Mouse (Mus musculus): ENCODE data around the gene Casc3. TPM values are rescaled to one million over a fixed set of nuclear protein-coding genes. Genes with fewer than 3 reads are reported as not detected.

Gene Casc3
- polyA plus RNA-seq, 1 experiment from 2014 or later: 44.9 TPM

DNA sequence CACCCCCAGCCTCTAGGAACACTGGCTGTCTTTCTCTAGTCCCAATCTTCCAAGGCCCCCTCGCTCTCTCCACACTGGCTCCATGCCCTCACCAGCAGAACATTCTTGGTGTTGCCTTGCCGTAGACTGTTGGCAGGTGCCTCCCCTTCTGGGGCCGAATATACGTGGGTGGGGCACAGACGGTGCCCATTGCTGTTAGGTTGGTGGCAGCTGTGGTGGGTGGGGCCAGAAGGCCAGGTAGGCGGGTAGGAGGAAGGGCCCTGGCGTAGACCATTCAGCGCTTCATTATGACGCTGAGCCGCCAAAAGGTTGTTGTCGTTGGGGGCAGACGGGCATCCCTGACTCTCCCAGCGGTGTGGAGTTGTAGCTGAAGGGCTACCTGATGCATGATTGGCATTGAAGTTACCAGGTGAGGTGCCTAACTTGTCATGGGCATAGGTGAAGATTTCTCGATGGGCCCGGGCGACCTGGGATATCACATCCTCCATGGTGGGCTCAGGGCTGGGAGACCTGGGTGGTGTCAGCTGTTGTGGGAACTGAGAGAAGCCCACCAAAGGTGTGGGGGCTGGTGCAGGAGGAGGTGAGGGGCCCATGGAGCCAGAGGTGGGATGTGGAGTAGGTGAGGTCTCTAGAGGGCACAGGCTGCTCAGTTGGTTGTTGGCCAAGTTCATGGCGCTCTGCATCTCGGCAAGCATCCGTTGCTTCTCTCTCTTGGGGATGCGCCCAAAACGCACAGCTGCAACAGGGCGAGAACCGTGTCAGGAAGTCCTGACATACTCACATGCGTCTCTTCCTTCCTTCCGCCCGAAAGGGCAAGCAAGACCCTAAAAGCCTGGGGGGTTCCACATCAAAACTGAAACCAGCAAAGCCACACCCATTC is 34.4 kb upstream of the Casc3 start:
- H3K4me1 ChIP-seq (ENCODE audit: control insufficient read depth, insufficient read depth, low read length): peaks cover 33% of the 10 kb centered on the region
- 96% methylated on average over 26 of the region's 26 CpGs for WGBS
- DNase-seq (ENCODE audit: low spot score) (no peak), ATAC-seq (ENCODE audit: insufficient number of reproducible peaks, low FRiP score, low TSS enrichment, low read depth) (no peak)
- H3K4me2 ChIP-seq (ENCODE audit: low read depth, severe bottlenecking): no peak overlapping the region
- H3K27ac ChIP-seq (replicated peaks; ENCODE audit: low read depth, low read length): no peak overlapping the region
- no peak overlapping the region for H3K9ac ChIP-seq (ENCODE audit: low read length)
- H3K36me3 ChIP-seq (ENCODE audit: control insufficient read depth, insufficient read depth, low read length): peaks cover 6% of the 10 kb centered on the region
- H3K27me3 ChIP-seq (ENCODE audit: control insufficient read depth, insufficient read depth, low read length): no peaks in the 10 kb centered on the region
- H3K4me3 ChIP-seq (ENCODE audit: low read depth, low read length): no peak overlapping the region
- H3K9me3 ChIP-seq (ENCODE audit: control insufficient read depth, low read length): no peaks in the 10 kb centered on the region

DNA sequence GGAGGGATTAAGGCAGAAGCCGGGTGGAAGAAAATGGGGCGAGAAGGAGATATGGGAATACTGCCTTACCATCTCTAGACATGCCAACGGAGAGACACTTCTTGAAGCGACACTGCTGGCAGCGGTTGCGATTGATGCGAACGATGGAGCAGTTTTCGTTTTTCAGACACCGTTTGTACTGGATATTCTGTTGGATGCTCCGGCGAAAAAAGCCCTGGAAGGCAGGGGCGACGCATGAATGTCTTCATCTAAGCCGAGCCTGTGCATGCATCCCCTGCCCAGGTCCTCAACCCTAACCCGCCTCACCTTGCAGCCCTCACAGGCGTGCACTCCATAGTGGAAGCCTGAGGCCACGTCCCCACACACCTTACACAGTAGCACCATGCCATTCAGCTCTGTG is 33.6 kb upstream of the Casc3 start:
- 93% methylated on average over 18 of the region's 18 CpGs for WGBS
- no peaks in the 10 kb centered on the region for H3K9me3 ChIP-seq (ENCODE audit: control insufficient read depth, low read length)
- H3K4me3 ChIP-seq (ENCODE audit: low read depth, low read length): no peak overlapping the region
- peaks cover 37% of the 10 kb centered on the region for H3K4me1 ChIP-seq (ENCODE audit: control insufficient read depth, insufficient read depth, low read length)
- no peak for ATAC-seq (ENCODE audit: insufficient number of reproducible peaks, low FRiP score, low TSS enrichment, low read depth)
- no peak for DNase-seq (ENCODE audit: low spot score)
- no peak overlapping the region for H3K27ac ChIP-seq (replicated peaks; ENCODE audit: low read depth, low read length)
- H3K4me2 ChIP-seq (ENCODE audit: low read depth, severe bottlenecking): no peak overlapping the region
- no peak overlapping the region for H3K9ac ChIP-seq (ENCODE audit: low read length)
- peaks cover 5% of the 10 kb centered on the region for H3K36me3 ChIP-seq (ENCODE audit: control insufficient read depth, insufficient read depth, low read length)
- no peaks in the 10 kb centered on the region for H3K27me3 ChIP-seq (ENCODE audit: control insufficient read depth, insufficient read depth, low read length)

DNA sequence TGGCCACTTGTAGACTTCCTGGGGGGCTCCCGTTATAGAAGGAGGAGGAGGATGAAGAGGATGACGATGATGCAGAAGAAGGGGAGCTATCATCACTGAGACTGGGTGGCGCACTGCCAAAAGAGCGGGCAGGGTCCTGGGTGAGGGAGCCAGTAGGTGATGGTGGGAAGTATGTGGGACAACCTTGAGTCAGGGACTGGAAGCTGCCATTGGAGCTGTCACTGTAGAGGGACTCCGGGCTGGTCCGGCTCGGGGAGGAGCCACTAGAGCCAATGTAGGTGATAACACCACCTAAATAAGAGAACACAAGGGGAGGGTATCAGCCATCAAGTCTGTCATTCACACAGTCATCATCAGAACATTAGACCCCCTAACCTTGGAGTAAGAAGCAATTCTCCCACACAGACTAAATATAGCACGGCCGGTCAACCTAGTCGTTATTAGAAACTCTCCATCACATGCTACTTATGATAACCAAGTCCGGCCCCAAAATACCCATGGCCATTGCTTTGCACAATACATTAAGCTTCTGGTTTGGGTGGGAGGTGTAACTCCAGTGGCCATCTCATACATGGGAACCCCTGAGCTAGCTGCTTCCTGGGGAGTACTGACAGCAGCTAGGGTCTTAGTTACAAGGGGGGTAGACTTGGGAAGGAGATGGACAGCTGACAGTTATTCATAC is 32.7 kb upstream of the Casc3 start:
- H3K4me3 ChIP-seq (ENCODE audit: low read depth, low read length): no peak overlapping the region
- H3K4me2 ChIP-seq (ENCODE audit: low read depth, severe bottlenecking): no peak overlapping the region
- H3K4me1 ChIP-seq (ENCODE audit: control insufficient read depth, insufficient read depth, low read length): peaks cover 42% of the 10 kb centered on the region
- DNase-seq (ENCODE audit: low spot score): no peak
- no peak overlapping the region for H3K9ac ChIP-seq (ENCODE audit: low read length)
- ATAC-seq (ENCODE audit: insufficient number of reproducible peaks, low FRiP score, low TSS enrichment, low read depth): no peak
- no peaks in the 10 kb centered on the region for H3K9me3 ChIP-seq (ENCODE audit: control insufficient read depth, low read length)
- no peaks in the 10 kb centered on the region for H3K27me3 ChIP-seq (ENCODE audit: control insufficient read depth, insufficient read depth, low read length)
- 92% methylated on average over 11 of the region's 11 CpGs for WGBS
- no peak overlapping the region for H3K27ac ChIP-seq (replicated peaks; ENCODE audit: low read depth, low read length)
- H3K36me3 ChIP-seq (ENCODE audit: control insufficient read depth, insufficient read depth, low read length): peaks cover 5% of the 10 kb centered on the region

DNA sequence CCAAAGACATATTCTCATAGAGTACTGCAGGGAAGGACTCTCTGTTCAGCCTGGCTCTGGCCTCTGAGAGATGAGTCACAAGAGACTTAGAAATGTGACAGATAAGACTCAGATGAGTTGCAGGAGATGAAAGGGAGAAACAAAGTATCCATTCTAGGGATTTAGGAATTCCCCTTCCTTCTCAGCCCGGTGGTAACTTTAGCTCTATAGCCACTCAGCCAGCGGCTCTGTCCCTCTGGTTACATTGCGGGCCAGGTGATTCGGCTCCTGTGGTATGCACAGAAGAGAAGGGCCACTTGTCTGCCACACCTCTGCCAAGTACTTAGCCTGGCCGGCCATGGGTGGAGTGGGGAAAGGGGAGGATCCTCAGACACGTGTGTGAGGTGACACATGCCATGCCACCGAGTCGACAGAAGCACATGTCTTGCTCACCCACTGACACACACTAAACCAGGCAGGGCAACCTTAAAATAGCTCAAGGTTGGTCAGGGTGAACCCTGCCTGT is 32.0 kb upstream of the Casc3 start:
- Histone ChIP-seq H3K4me3 (ENCODE audit: low read depth, low read length) (no peak overlapping the region), H3K4me1 (ENCODE audit: control insufficient read depth, insufficient read depth, low read length) (peaks cover 39% of the 10 kb centered on the region), H3K27ac (replicated peaks; ENCODE audit: low read depth, low read length) (no peak overlapping the region), H3K4me2 (ENCODE audit: low read depth, severe bottlenecking) (no peak overlapping the region), H3K9ac (ENCODE audit: low read length) (no peak overlapping the region), H3K9me3 (ENCODE audit: control insufficient read depth, low read length) (no peaks in the 10 kb centered on the region), H3K36me3 (ENCODE audit: control insufficient read depth, insufficient read depth, low read length) (peaks cover 5% of the 10 kb centered on the region), H3K27me3 (ENCODE audit: control insufficient read depth, insufficient read depth, low read length) (no peaks in the 10 kb centered on the region)
- DNase-seq (ENCODE audit: low spot score) (no peak), ATAC-seq (ENCODE audit: insufficient number of reproducible peaks, low FRiP score, low TSS enrichment, low read depth) (no peak)
- 71% methylated on average over 8 of the region's 8 CpGs for WGBS

DNA sequence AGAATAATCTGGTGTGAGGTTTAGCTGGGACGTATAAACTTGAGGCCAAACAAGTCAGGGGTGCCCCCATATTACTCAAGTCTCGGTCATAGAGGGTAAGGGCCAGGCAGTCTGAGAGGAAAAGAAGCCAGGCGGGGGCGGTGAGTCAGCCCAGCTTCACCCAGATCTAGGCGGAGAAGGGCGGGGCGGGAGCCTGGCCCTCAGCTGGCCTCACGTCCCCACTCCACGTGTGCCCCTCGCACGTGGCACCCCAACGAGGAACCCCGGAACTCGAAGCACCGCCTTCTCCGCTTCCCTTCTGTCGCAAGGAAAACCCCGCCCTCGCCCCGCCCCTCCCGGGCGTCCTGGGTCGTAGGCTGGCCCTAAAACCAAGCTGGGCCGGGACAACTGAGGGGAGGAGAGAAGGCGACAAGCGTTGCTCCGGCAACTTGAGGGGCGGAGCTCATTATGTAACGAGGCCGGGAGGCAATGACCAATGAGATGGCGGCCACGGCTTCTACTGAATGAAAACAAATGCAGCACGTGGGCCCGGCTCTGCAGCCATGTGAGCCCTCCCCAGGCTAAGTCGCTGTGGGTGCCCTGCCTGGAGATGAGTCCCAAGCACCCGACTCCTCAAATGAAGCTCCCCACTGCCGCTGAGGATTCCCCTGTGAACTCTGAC is 30.9 kb upstream of the Casc3 start:
- under 1% methylated on average over 36 of the region's 37 CpGs for WGBS
- ATAC-seq (ENCODE audit: insufficient number of reproducible peaks, low FRiP score, low TSS enrichment, low read depth): peak; percentile 57

DNA sequence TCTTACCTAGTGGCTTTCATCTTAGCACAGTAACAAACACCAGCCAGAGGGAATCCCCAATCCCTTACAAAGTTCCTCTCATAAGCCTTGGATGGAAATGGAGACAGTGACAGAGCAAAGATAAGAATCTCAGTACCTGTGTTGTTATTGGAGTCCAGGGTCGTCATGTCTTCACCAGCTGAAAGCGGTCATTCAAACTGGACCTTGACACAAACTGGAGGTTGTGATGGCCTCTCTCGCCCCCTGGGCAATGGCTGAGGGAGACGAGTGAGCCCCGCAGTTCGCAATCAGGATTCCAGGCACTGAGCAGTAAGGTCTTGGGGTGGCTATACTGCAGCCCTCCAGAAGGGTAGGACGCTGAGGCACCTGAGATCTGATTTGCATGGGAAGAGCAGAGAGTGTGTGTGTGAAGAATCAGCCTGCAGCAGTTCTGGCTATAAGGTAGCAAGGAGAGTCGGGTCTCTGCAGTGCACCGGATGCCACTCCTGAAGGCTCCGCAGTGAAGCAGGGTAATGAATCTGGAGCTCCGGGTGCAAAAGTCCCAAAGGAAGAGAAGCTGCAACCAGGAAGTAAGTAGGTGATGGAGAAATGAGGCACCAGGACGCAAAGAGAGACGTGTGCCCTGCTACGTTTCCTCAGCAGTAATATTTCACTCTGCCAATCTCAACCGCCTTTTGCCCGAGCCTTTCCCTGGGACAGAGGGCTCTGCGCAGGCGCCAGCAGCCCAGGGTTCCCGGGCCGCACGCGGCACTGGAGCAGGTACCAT is 29.9 kb upstream of the Casc3 start, which contains the start of gene Nr1d1:
Gene Nr1d1, minus strand, starts transcription at position 752 of the 766 bp plus-strand sequence.
- peak within 1 kb of the TSS; percentile 17; the same call in 1 of the 2 replicates for H3K9ac ChIP-seq (ENCODE audit: low read length)
- no peaks in the 10 kb centered on the region for H3K9me3 ChIP-seq (ENCODE audit: control insufficient read depth, low read length)
- H3K4me1 ChIP-seq (ENCODE audit: control insufficient read depth, insufficient read depth, low read length): peaks cover 31% of the 10 kb centered on the region
- DNase-seq (ENCODE audit: low spot score) (no peak), ATAC-seq (ENCODE audit: insufficient number of reproducible peaks, low FRiP score, low TSS enrichment, low read depth) (peak; percentile 65; the same call in 1 of the 2 replicates)
- H3K4me2 ChIP-seq (ENCODE audit: low read depth, severe bottlenecking): peak within 1 kb of the TSS; percentile 75
- under 1% methylated on average over 22 of the region's 22 CpGs for WGBS
- peak within 1 kb of the TSS; percentile 84 for H3K27ac ChIP-seq (replicated peaks; ENCODE audit: low read depth, low read length)
- H3K36me3 ChIP-seq (ENCODE audit: control insufficient read depth, insufficient read depth, low read length): no peaks in the 10 kb centered on the region; the same call in 1 of the 2 replicates
- no peaks in the 10 kb centered on the region for H3K27me3 ChIP-seq (ENCODE audit: control insufficient read depth, insufficient read depth, low read length)
- H3K4me3 ChIP-seq (ENCODE audit: low read depth, low read length): peak within 1 kb of the TSS; percentile 28

More for the DNA sequence above, 30.9 kb upstream of the Casc3 start:
- Histone ChIP-seq H3K4me2 (ENCODE audit: low read depth, severe bottlenecking) (peak overlapping the region; percentile 75), H3K36me3 (ENCODE audit: control insufficient read depth, insufficient read depth, low read length) (peaks cover 2% of the 10 kb centered on the region; the same call in 1 of the 2 replicates), H3K27ac (replicated peaks; ENCODE audit: low read depth, low read length) (no peak overlapping the region), H3K4me1 (ENCODE audit: control insufficient read depth, insufficient read depth, low read length) (peaks cover 31% of the 10 kb centered on the region), H3K9me3 (ENCODE audit: control insufficient read depth, low read length) (no peaks in the 10 kb centered on the region), H3K9ac (ENCODE audit: low read length) (no peak overlapping the region; the same call in 1 of the 2 replicates), H3K4me3 (ENCODE audit: low read depth, low read length) (peak overlapping the region; percentile 29), H3K27me3 (ENCODE audit: control insufficient read depth, insufficient read depth, low read length) (no peaks in the 10 kb centered on the region)
- DNase-seq (ENCODE audit: low spot score): peak; percentile 93

DNA sequence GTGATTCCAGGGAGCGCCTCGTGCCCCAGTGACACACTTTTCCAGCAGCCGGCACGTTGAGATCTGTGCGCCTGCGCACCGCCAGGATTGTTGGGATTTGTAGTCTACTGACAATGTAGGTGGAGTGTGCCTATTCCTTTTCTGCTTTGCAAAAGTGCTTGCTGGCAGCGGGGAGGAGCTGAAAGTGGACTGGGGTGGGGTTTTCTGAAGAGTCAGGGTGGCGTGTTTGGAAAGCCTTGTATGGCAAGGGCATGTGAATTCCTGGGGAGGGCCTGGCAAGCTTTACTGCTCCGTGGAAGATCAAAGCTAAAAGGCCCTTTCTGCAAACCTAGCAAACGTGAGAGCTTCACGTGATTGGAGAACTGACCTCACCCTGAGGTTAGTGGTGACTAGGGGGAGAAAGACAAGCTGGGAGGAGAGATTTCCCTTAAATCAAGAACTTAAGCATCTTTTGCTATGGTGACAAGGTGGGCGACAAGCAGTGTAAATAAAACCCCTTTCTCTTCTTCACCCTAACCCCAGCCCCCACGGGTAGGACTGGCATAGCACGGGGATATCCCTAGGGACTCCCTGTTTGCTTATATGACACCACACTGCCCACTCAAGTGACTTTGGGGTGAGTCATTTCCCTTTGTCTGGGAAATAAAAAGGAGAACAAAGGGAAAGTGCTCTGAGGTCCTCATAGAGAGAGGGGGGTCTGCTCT is 29.2 kb upstream of the Casc3 start:
- H3K27ac ChIP-seq (replicated peaks; ENCODE audit: low read depth, low read length): peak overlapping the region; percentile 84
- DNase-seq (ENCODE audit: low spot score) (peak; percentile 96), ATAC-seq (ENCODE audit: insufficient number of reproducible peaks, low FRiP score, low TSS enrichment, low read depth) (peak; percentile 21)
- no peaks in the 10 kb centered on the region for H3K9me3 ChIP-seq (ENCODE audit: control insufficient read depth, low read length)
- no peaks in the 10 kb centered on the region for H3K27me3 ChIP-seq (ENCODE audit: control insufficient read depth, insufficient read depth, low read length)
- H3K4me1 ChIP-seq (ENCODE audit: control insufficient read depth, insufficient read depth, low read length): peaks cover 31% of the 10 kb centered on the region
- H3K4me3 ChIP-seq (ENCODE audit: low read depth, low read length): peak overlapping the region; percentile 28
- peak overlapping the region; percentile 17; the same call in 1 of the 2 replicates for H3K9ac ChIP-seq (ENCODE audit: low read length)
- WGBS: 5% methylated on average over 15 of the region's 15 CpGs
- no peaks in the 10 kb centered on the region for H3K36me3 ChIP-seq (ENCODE audit: control insufficient read depth, insufficient read depth, low read length)
- peak overlapping the region; percentile 75 for H3K4me2 ChIP-seq (ENCODE audit: low read depth, severe bottlenecking)

All from limb, embryonic 11.5 days (tissue).